Mouse (Mus musculus) left cerebral cortex, postnatal 25 days (tissue): ENCODE data around the gene Per3. TPM values are rescaled to one million over a fixed set of nuclear protein-coding genes. Genes with fewer than 3 reads are reported as not detected.
"Not testable (repeated sequence)": the region's sequence is repeated elsewhere in the genome, so short reads cannot be mapped to it uniquely, and the experiment has no call there.

ENCODE experiments used
- DNase-seq, 2 experiments: peaks; one replicate each; pipeline ENCODE4 v3.0.0; 2022; ENCODE audit warnings: low spot score in 2 of 2, mixed read lengths in 1 of 2
- intact Hi-C: fragments of 180-260 bp; cut with DNase I; formaldehyde crosslinking; loops from one replicate; pipeline ENCODE4 v1.15.1; 2025
- total RNA-seq, 2 experiments: library from RNA; stranded (reverse); gene quantifications; 2 replicates each; pipeline ENCODE4 v1.2.3; 2021

Gene Per3
- total RNA-seq, 2 experiments from 2014 or later, result 19.0 to 29.8 TPM

- intact Hi-C loops, result loop anchor here (1.0 to 5.0 kb wide), 2 partner anchors 86 to 100 kb away; no protein-coding TSS in a partner anchor
- DNase-seq, result peak; percentile 42 to 88
Measured at GRCm38 (mm10) chr4:151041506-151041905, 3.0 kb downstream of the Per3 start.

- intact Hi-C loops, result no loop called here
- DNase-seq, result no peak
Measured at GRCm38 (mm10) chr4:151037800-151038199, 6.7 kb downstream of the Per3 start.

GRCm38 (mm10) chr4:151036521-151036920, 7.9 kb downstream of the Per3 start:
- intact Hi-C loops, result no loop called here
- DNase-seq, result no peak

DNA sequence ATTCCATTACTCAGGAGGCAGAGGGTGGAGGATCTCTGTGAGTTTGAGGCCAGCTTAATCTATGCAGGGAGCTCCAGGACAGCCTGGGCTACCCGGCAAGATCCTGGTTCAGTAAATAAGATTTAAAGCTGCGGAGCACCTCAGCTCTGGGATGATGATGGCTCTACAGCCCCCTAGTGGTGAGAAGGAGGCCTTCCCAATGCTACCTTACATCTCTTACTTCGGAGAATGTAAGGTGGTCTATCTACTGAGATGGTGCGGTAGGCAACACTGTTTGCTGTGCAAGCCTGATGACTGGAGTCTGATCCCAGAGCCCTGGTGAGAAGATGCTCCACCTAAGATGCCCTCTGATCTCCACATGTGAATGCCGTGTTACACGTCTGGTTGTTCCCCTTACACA, 17.5 kb downstream of the Per3 start:
- intact Hi-C loops, result no loop called here
- DNase-seq, result peak in 1 of 2 experiments; percentile 32

GRCm38 (mm10) chr4:151024152-151024551, 20.3 kb downstream of the Per3 start:
- intact Hi-C loops, result no loop called here
- DNase-seq, result no peak

- intact Hi-C loops, DNase-seq: not testable (repeated sequence)
Measured at GRCm38 (mm10) chr4:151017356-151017755, 27.1 kb downstream of the Per3 start.

DNA sequence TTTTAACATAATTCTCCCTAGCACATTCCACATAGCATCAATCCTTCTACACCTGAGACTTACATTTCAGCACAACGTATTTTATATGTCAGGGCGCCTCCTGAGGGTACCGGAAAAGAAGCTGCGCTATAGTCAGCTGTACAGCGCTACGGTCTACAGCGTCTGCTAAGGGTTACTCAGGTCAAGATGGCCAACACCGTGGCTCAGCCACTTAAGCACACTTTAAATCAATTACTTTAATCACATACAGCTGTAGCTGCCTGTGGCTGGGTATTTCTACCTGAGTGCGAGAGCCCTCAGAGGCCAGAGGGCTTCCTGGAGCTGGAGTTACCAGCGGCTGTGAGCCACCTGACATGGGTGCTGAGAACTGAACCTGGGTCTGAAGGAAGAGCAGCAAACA, 28.5 kb downstream of the Per3 start:
- DNase-seq, result no peak
- intact Hi-C loops, result no loop called here

GRCm38 (mm10) chr4:151010316-151010715, 34.1 kb downstream of the Per3 start:
- intact Hi-C loops, result no loop called here
- DNase-seq, result no peak

GRCm38 (mm10) chr4:151006945-151007344, 37.5 kb downstream of the Per3 start:
- peak; percentile 19 to 20 for DNase-seq
- intact Hi-C loops, result no loop called here

DNA sequence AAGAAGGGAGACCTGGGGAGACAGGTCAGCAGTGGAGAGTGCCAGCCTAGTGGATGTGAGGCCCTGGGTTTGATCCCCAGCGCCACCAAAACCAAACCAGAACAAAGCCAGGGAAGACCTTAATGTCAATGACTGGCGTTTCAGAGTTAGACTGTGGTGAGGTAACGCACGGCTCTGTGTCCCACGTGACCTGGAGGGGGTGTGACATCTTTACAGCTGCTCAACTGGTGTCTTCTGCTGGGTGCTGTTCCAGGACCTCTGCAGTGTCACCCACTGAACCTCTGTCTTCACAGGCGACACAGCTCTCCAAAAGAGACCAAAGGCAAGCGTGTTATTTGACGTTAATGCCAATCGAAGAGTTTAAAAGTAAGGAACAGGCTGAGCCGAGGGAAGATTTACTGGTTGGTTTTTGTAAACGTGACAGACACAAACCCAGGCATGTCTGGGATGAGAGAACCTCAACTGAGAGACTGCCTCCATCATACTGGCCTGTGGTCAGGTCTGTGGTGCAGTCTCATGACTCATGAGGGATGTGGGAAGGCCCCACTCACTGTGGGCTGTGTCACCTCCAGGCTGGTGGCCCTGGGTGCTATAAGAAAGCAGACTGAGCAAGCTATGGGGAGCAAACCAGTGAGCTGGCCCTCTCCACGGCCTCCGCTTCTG, 38.7 kb downstream of the Per3 start:
- DNase-seq, result no peak
- intact Hi-C loops, result no loop called here

- intact Hi-C loops, result no loop called here
Measured at GRCm38 (mm10) chr4:151001397-151001796, 43.1 kb downstream of the Per3 start.

DNA sequence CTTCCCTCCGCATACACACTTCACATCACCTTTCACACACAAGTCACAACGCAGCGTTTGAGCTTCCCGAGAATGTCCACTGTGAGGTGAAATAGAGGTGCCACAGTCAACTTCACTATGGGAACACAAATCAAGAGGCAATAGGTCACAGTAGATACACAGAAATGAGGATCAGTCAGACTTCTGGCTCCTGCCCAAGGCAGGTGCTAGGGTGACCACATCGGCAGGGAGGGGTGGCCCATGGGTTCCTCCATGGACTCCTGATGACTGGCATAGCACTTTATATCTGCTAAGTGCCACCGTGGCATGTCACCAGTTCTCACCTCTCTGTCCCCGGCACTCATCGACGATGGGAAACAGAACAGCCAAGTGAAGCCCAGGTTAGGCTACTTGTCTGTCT, 45.8 kb downstream of the Per3 start:
- no peak for DNase-seq
- intact Hi-C loops, result no loop called here

More at GRCm38 (mm10) chr4:151001397-151001796, 43.1 kb downstream of the Per3 start:
- no peak for DNase-seq

- intact Hi-C loops, result no loop called here
- DNase-seq, result no peak
Measured at GRCm38 (mm10) chr4:150996797-150997196, 47.7 kb downstream of the Per3 start, which contains the start of gene Uts2. TSS of gene Uts2 (plus strand) at chr4:150997097.

DNA sequence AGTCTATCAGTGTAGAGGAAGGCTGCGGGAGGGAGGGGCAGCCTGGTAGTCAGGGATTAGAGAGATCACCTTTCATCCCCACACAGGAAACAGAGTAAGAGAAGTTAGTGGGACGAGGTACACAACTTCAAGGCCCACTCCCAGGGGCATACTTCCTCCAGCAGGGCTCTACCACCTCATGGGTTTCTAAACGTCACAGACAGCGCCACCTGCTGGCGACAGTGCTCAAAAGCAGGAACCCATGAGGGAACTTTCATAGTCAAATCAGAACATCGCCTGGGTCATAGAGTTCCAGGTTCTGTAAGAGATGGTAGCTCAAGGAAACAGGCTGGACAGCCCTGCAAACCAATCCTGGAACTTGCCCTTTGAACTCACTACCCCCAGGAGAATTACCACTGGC, 54.3 kb downstream of the Per3 start:
- intact Hi-C loops, result no loop called here
- no peak for DNase-seq

DNA sequence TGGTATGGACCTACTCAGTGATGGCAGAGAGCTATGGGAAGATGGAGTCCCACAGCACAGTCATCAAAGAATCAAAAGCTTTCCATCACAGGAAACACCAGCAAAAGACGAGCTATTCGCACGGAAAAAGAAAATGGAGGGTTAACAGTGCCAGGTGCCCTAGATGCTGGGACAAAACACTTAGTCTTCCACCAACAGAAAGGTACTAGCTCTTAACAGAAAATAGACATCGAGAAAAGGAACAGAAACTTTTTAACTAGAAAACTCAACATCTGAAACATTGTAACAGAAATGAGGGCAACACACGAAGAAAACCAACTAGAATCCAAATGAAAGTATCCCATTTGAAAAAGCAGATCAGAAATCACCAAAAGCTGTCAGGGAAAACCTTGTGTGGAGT, 64.3 kb downstream of the Per3 start:
- intact Hi-C loops, result no loop called here
- no peak for DNase-seq

- intact Hi-C loops, result no loop called here
- no peak for DNase-seq
Measured at GRCm38 (mm10) chr4:150979455-150979854, 65.0 kb downstream of the Per3 start.

- intact Hi-C loops, result no loop called here
- no peak for DNase-seq
Measured at GRCm38 (mm10) chr4:150978156-150978910, 66.1 kb downstream of the Per3 start.

GRCm38 (mm10) chr4:150975145-150975544, 69.3 kb downstream of the Per3 start:
- intact Hi-C loops, result no loop called here
- DNase-seq, result no peak

- no peak for DNase-seq
- intact Hi-C loops, result no loop called here
Measured at GRCm38 (mm10) chr4:150973264-150973663, 71.2 kb downstream of the Per3 start.

DNA sequence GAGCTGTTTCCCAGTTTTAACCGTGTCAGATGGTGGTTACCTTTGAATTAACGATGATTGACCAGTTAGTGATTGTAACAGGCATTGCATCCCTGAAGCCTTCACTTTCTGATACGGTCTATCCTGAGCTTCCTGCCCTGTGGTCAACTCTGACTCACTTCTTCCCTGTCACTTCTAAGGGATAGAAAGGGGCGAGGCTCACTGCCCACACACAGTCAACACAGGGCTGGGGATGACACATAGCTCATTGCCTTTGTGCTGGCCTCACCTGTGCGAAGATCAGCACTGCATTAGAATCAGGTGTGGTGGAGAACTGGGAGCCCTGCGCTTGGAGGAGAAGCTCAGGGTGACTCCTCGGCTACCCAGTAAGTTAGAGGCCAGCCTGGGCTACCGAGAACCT, 75.5 kb downstream of the Per3 start:
- no peak for DNase-seq

DNA sequence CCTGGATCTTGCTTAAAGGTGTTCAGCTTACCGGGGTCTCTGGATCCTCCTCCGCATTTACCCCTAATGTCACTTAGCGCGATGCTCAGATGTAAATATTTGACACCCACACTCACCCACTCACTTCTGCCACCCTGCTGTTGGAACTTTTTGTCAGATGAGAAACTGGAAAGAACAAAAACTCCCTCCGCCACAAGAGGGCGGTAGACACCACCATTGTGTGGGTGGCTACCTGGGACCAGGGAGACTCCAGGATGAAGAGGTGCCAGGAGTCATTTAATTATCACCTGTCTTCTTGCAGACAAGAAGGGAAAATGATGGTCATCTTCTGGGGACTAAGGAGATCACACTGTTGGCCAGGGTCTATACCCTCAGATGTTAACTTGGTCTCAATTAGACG, 77.9 kb downstream of the Per3 start:
- intact Hi-C loops, result loop anchor here (5.0 kb wide), 1 partner anchor 59 kb away; no protein-coding TSS in a partner anchor
- DNase-seq, result peak; percentile 42 to 57

More for the DNA sequence above, 75.5 kb downstream of the Per3 start:
- intact Hi-C loops, result loop anchor here (5.0 kb wide), 1 partner anchor 62 kb away; no protein-coding TSS in a partner anchor
